Mouse (Mus musculus) right cerebral cortex, postnatal 14 days (tissue): ENCODE data around the gene Fem1b.
A peak's percentile ranks its signal among the peaks of the same experiment; 100 is the strongest.

Experiments
- DNase-seq: peaks from one replicate; pipeline ENCODE4 v3.0.0; 2022

Gene Fem1b

GRCm38 (mm10) chr9:62775464-62775863 is 36.3 kb downstream of the Fem1b start:
- DNase-seq = no peak

- DNase-seq = no peak
Observed at GRCm38 (mm10) chr9:62772746-62773145, 39.0 kb downstream of the Fem1b start.

- no peak for DNase-seq
Observed at GRCm38 (mm10) chr9:62768361-62768760, 43.4 kb downstream of the Fem1b start.

DNA sequence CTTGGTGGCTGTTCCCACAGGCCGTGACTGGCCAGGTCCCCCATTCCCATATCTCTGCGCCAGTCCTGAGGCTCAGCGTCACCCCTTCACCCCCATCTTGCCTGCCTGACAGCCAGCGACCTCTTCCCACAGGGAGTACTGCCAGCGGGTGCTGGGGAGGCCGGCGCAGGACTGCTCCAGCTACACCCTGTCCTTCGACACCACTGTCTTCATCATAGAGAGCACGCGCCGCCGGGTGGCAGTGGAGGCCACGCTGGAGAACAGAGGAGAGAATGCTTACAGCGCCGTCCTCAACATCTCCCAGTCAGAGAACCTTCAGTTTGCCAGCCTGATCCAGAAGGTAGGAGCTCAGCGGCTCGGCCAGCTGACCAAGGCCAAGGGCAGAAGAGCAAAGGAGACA is 44.3 kb downstream of the Fem1b start:
- DNase-seq = no peak

DNA sequence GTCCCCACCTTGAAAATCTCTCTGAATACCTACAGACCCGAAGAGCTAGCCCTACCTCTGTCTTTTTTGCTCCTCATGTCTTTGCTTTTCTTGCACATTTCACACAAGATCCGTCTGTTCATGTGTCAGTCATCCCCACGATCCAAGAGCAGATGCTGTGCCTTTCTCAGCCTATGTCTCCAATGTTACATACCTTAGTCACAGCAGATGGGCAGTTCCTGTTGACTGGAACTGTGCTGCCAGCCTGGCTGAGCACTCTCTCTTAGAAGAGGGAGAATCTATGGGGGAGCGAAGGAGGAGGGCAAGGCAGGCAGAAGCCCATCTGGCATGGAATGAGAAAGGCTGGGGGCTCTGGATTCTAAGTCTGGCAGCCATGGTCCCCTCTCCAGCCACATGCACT is 46.4 kb downstream of the Fem1b start:
- no peak for DNase-seq

DNA sequence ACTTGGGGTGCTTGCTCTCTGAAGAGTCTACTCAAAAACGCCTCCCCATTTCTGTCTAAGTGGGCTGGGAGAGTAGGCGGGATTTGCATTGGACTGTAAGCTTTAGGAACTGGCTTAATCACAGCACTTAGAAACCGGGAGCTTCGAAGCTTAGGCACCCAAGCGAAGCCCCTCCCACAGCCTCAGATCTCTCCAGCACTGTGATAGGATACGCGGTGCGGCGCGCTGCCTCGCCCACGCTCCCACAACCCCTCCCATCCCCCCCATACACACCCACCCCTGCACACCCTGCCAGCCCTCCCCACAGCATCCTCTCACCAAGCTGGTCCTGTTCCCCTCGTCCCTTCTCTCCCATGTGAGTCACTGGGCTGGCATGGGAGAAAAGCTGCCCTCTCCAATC is 48.3 kb downstream of the Fem1b start:
- peak; percentile 42 for DNase-seq

DNA sequence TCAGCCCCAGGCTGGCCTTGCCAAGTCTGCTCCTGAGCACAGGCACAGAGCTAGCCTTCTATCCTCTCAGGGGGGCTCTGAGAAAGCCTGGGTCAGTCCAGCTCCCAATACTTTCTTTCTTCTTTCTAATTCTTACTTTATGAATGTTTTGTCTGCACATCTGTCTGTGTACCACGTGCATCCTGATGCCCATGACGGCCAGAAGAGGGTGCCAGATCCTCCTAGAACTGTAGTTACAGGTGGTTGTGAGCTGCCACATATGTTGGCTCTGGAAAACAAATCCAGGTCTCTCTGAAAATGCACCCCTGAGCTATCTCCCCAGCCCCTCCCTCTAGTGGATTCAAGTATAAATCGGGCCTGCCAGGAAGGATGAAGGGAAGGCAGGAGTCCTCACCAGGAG is 52.1 kb downstream of the Fem1b start:
- DNase-seq = no peak

- no peak for DNase-seq
Observed at GRCm38 (mm10) chr9:62758288-62758687, 53.4 kb downstream of the Fem1b start.

GRCm38 (mm10) chr9:62750381-62750780 is 61.4 kb downstream of the Fem1b start:
- DNase-seq = no peak

DNA sequence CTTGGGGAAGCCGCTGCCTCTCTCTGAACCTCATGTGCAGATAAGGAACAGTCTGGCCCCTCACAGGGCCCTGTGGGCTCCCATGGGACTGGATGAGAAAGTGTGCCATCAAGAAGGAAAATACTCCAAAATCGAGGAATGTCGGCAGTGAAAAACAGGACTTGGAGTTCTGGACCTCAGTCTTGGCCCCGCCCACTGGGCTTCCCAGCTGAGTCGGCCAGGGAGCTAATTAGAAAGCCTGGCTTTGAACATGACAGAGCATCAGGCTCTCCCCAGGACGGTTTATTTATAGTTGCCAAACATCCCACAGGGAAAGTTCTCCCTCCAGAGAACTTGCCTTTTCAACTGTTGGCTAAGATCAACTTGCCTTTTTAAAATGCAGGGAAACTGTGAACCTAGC is 62.1 kb downstream of the Fem1b start:
- no peak for DNase-seq

DNA sequence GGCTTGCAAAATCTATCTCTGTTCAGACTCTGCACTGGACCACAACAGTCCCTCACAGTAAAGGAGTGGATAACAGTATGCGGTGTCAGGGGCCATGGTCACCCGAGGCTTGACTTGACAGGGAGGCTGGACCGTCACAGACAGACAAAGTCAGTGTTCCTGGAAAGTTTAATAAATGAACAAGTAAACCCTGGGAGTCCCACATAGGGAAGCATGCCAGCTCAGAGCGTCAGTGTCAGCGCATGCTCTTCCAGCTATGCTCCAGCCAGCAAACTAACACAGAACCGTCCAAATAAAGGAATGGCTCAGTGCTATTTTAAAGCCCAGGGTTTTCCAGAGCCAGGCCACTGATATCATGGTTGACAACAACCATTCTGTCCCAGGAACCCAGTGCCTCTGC is 65.1 kb downstream of the Fem1b start:
- DNase-seq = no peak

DNA sequence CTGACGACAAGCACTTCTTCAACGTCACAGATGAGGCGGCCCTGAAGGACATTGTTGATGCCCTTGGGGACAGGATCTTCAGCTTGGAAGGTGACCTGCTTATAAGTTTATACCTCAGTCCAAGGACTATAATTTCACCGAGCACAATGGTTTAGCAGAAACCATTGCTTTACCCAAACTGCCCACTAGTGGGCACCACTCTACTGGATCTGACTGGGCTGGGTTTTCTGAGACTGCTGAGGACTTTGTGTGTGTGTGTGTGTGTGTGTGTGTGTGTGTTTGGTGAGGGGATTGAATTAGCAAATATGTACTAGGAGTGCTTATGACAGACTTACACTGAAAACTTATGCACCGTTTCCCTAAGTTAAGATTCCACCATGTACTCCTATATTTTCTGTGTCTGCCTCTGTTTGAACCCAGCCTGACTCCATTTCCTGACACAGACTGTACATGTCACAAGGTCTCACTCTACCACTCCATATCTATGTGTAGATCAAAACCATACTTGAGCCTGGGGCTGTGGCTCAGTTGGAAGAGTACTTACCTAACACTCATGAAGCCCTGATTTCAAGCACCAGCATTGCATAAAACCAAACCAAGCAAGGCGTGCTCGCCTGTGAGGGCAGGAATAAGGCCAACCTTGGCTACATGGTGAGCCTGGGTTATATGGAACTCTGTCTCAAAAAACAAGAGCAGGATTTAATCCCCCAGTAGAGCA is 67.0 kb downstream of the Fem1b start:
- DNase-seq = peak; percentile 34
